9 mouse cellular contexts compared by ENCODE assay signal in genomic region chr13:42980581-42980980, GRCm38 (mm10).
A peak's percentile ranks its signal among the peaks of the same experiment; 100 is the strongest.
DNase-seq lines count a peak whose midpoint lies in the region; ATAC-seq and TF ChIP-seq lines count a peak whose summit lies in the region.
"Had no signal": no experiment of that assay in that cellular context is flagged by ENCODE, and none has a peak within 500 bp of the region (broad histone marks: within the 10 kb centered on the region; RNA-seq: fewer than 3 reads in every experiment).

No protein-coding gene starts in this region.

- H3K4me1 ChIP-seq in embryonic facial prominence, embryonic 14.5 days (ENCODE audit: control insufficient read depth, insufficient read depth, low read length), result no peaks in the 10 kb centered on the region
- H3K4me1 ChIP-seq in embryonic facial prominence, embryonic 10.5 days, result 0 out of 2 replicates have a peak, but pooled peaks cover 3% of the 10 kb centered on the region
- peaks cover 9% of the 10 kb centered on the region for H3K4me1 ChIP-seq in cerebellum, adult 2 months (ENCODE audit: control insufficient read depth, insufficient read depth, low read length)
- H3K4me1 ChIP-seq in midbrain, embryonic 14.5 days (ENCODE audit: control insufficient read depth, insufficient read depth, low read length), result no peaks in the 10 kb centered on the region

- no peak for ATAC-seq in embryonic facial prominence, embryonic 14.5 days (ENCODE audit: low read depth)
- ATAC-seq in midbrain, embryonic 14.5 days (ENCODE audit: low FRiP score, low TSS enrichment), result no peak

- no peak overlapping the region for H3K27ac ChIP-seq in embryonic facial prominence, embryonic 14.5 days (replicated peaks; ENCODE audit: low read depth, low read length)
- no peak overlapping the region for H3K27ac ChIP-seq in embryonic facial prominence, embryonic 10.5 days (replicated peaks)
- H3K27ac ChIP-seq in layer of hippocampus, adult 2 months, result peak overlapping the region; percentile 19
- H3K27ac ChIP-seq in cerebellum, adult 2 months (ENCODE audit: insufficient read depth, low read length), result no peak overlapping the region
- no peak overlapping the region for H3K27ac ChIP-seq in midbrain, embryonic 14.5 days (replicated peaks; ENCODE audit: low read depth, low read length)

- H3K4me3 ChIP-seq in embryonic facial prominence, embryonic 14.5 days (ENCODE audit: low read depth, low read length), result no peak overlapping the region
- H3K4me3 ChIP-seq in embryonic facial prominence, embryonic 10.5 days, result no peak overlapping the region
- no peak overlapping the region for H3K4me3 ChIP-seq in layer of hippocampus, adult 2 months
- H3K4me3 ChIP-seq in cerebellum, adult 2 months (replicated peaks; ENCODE audit: insufficient read depth, low read depth, low read length), result no peak overlapping the region
- no peak overlapping the region for H3K4me3 ChIP-seq in midbrain, embryonic 14.5 days (replicated peaks; ENCODE audit: low read depth, low read length)

- H3K4me2 ChIP-seq in embryonic facial prominence, embryonic 14.5 days (ENCODE audit: low read depth, low read length), result no peak overlapping the region
- no peak overlapping the region for H3K4me2 ChIP-seq in midbrain, embryonic 14.5 days (ENCODE audit: low read length)

- no peak overlapping the region for H3K9ac ChIP-seq in embryonic facial prominence, embryonic 14.5 days (ENCODE audit: low read depth, low read length)
- H3K9ac ChIP-seq in midbrain, embryonic 14.5 days (replicated peaks; ENCODE audit: low read length), result no peak overlapping the region

- H3K27me3 ChIP-seq in embryonic facial prominence, embryonic 14.5 days (replicated peaks; ENCODE audit: control insufficient read depth, insufficient read depth, low read length), result no peaks in the 10 kb centered on the region
- H3K27me3 ChIP-seq in embryonic facial prominence, embryonic 10.5 days (replicated peaks; ENCODE audit: low read depth, poor library complexity, severe bottlenecking), result no peaks in the 10 kb centered on the region; the same call in 1 of the 2 replicates
- no peaks in the 10 kb centered on the region for H3K27me3 ChIP-seq in cerebellum, adult 2 months (ENCODE audit: control insufficient read depth, insufficient read depth, low read length)
- H3K27me3 ChIP-seq in midbrain, embryonic 14.5 days (ENCODE audit: control insufficient read depth, insufficient read depth, low read length), result no peaks in the 10 kb centered on the region

- TF ChIP-seq CTCF in layer of hippocampus, adult 2 months (conservative IDR thresholded peaks at IDR 0.05), result no peak
- TF ChIP-seq CTCF in cerebellum, adult 2 months (IDR thresholded peaks at IDR 0.05; ENCODE audit: borderline replicate concordance, insufficient read depth, low read depth, low read length), result no peak

- DNase-seq in embryonic facial prominence, embryonic 14.5 days (ENCODE audit: low spot score), result peak; percentile 8
- DNase-seq in embryonic facial prominence, embryonic 10.5 days (ENCODE audit: low spot score), result no peak
- no peak for DNase-seq in layer of hippocampus, adult 2 months (ENCODE audit: low spot score in 2 of 2)
- DNase-seq in layer of hippocampus, adult 9-10 months (ENCODE audit: low spot score), result no peak
- peak; percentile 33 to 67 for DNase-seq in cerebellum, adult 2 months
- DNase-seq in midbrain, embryonic 14.5 days, result peak; percentile 61
- no peak for DNase-seq in embryo, embryonic 11 days
- DNase-seq in urinary bladder, postnatal 10 days (ENCODE audit: low spot score), result no peak
- DNase-seq: adrenal gland, postnatal 10 days had no signal

- no peaks in the 10 kb centered on the region for H3K36me3 ChIP-seq in embryonic facial prominence, embryonic 14.5 days (ENCODE audit: control insufficient read depth, insufficient read depth, low read length)
- no peaks in the 10 kb centered on the region for H3K36me3 ChIP-seq in embryonic facial prominence, embryonic 10.5 days (replicated peaks)
- H3K36me3 ChIP-seq in midbrain, embryonic 14.5 days (ENCODE audit: control insufficient read depth, insufficient read depth, low read length), result no peaks in the 10 kb centered on the region

- 71% methylated on average over 4 of the region's 4 CpGs for WGBS in embryonic facial prominence, embryonic 14.5 days
- 87% methylated on average over 4 of the region's 4 CpGs for WGBS in embryonic facial prominence, embryonic 10.5 days
- 26% methylated on average over 4 of the region's 4 CpGs for WGBS in cerebellum, adult 2 months
- WGBS in midbrain, embryonic 14.5 days, result 40% methylated on average over 4 of the region's 4 CpGs

- no peaks in the 10 kb centered on the region for H3K9me3 ChIP-seq in embryonic facial prominence, embryonic 14.5 days (ENCODE audit: control insufficient read depth, low read length)
- no peaks in the 10 kb centered on the region for H3K9me3 ChIP-seq in embryonic facial prominence, embryonic 10.5 days
- H3K9me3 ChIP-seq in midbrain, embryonic 14.5 days (ENCODE audit: control insufficient read depth, low read length), result no peaks in the 10 kb centered on the region

- TF ChIP-seq POLR2A in cerebellum, adult 2 months (IDR thresholded peaks at IDR 0.05; ENCODE audit: borderline replicate concordance, insufficient read depth, low read length), result no peak

Comparison
In these comparisons a context has a peak if more than half of its experiments do, and no peak if none do; other contexts are left out.
1. DNase-seq: peak in embryonic facial prominence, embryonic 14.5 days (single experiment), cerebellum, adult 2 months (2 of 2) and midbrain, embryonic 14.5 days (single experiment); none in embryonic facial prominence, embryonic 10.5 days (single experiment), layer of hippocampus, adult 2 months (0 of 2), layer of hippocampus, adult 9-10 months (single experiment), embryo, embryonic 11 days (single experiment) and urinary bladder, postnatal 10 days (single experiment).